Mouse (Mus musculus) brain, embryonic 18.5 days (tissue): ENCODE results near the gene Wfdc21.

ENCODE experiments used
- DNase-seq: peaks from one replicate; pipeline ENCODE4 v3.0.0-alpha.2; 2012; ENCODE audit warnings: low read depth, low spot score

Wfdc21 gene

DNA sequence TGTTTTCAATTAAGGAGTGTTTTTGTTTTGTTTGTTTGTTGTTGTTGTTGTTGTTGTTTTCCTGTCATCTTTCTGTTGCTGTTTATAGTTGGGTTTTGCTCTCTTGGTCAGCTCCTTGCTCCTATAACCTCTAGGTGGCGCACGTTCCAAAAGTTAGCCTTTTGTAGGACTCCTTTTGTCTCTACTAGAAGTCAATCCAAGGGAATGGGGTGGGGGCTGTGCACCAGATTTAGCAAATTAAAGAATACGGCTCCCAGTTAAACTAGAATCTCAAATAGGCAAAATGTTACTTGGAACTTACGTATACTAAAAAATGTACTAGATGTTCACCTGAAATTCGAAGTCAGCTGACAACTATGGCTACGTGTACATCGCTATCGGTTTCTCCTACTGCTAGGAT, 55.4 kb downstream of the Wfdc21 start:
- no peak for DNase-seq
